Mouse (Mus musculus) limb, embryonic 10.5 days (tissue): ENCODE measurements at regions not wholly inside any gene's neighbourhood (a gene's known extent, or its start where the extent isn't known, plus 50 kb on each side); places are given as distances from the start of the nearest gene placed in this dataset.

Experiments used
- DNase-seq: peaks from one replicate; pipeline ENCODE4 v3.0.0-alpha.2; 2017; ENCODE audit warnings: low spot score
- H3K27ac ChIP-seq: fragments of 300-500 bp; sonication (generic); 2 replicates; pipeline ENCODE4 v1.5.1; 2016; ENCODE audit warnings: mild to moderate bottlenecking
- H3K27me3 ChIP-seq: fragments of 300-500 bp; sonication (generic); 2 replicates; pipeline ENCODE4 v1.6.1; 2016; ENCODE audit warnings: low read depth, mild to moderate bottlenecking; ENCODE audit not compliant: poor library complexity, severe bottlenecking
- H3K36me3 ChIP-seq: fragments of 300-500 bp; sonication (generic); 2 replicates; pipeline ENCODE4 v1.6.1; 2016; ENCODE audit warnings: mild to moderate bottlenecking, moderate library complexity
- H3K4me1 ChIP-seq: fragments of 300-500 bp; sonication (generic); 2 replicates; pipeline ENCODE4 v1.6.1; 2016
- H3K4me3 ChIP-seq: fragments of 300-500 bp; sonication (generic); 2 replicates; pipeline ENCODE4 v1.5.1; 2016; ENCODE audit warnings: mild to moderate bottlenecking, moderate library complexity
- H3K9me3 ChIP-seq: fragments of 300-500 bp; sonication (generic); replicated peaks from 2 replicates; pipeline ENCODE4 v1.6.1; 2016; ENCODE audit warnings: mild to moderate bottlenecking
- WGBS: fragments of 180-500 bp; shearing (Covaris S2); methylation state at CpG from one replicate; pipeline ENCODE4 v1.1.7; 2016; 5-methylcytosine and 5-hydroxymethylcytosine counted together

DNA sequence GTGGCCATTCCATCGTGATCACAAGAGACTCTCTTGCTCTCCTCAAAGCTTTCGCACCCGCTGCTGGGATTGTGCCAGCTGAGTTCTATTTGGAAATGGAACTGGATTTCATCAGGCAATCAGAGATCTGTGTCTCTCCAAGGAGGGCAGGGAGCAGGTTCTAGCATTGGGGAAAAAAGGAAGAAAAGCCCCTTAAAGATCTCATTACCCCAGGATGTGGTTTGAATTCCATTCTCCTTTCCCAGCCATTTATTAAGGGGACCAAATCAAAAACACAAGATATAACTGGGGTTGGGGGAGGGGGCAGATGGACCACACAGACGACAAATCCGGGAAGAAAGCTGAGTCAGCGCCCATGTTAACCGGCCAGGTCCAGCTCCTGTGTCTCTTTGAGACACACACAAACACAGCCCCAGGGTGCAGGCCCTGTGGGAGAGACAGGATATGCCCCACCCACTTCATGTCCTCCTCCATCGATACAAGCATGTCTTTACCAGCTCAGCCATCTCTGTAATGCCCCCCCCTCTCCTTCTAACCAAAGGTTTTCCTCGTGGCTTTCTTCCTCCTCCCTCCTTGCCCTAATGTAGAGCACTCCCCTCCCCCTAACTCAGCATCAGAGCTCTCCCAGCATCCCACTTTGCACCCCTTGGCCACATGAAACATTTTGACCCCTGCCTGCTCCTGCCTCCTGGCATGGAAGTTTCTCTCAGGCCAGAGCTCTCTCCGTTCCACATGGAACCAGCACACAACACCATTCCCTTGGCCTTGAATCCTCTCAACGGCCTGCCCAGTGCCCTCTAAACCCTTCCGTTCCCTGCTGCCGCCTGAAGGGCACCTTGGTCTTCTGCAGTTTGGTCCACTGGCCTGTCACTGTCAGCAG lies 54.0 kb upstream of the Thy1 start:
- H3K4me3 ChIP-seq: no peak overlapping the region
- H3K27me3 ChIP-seq: 0 out of 2 replicates have a peak, but pooled peaks cover 1% of the 10 kb centered on the region
- peaks cover 55% of the 10 kb centered on the region for H3K4me1 ChIP-seq
- peak overlapping the region; percentile 79 for H3K27ac ChIP-seq
- peak; percentile 37 for DNase-seq
- H3K9me3 ChIP-seq: no peaks in the 10 kb centered on the region
- 43% methylated on average over 13 of the region's 13 CpGs for WGBS
- H3K36me3 ChIP-seq: no peaks in the 10 kb centered on the region

GRCm38 (mm10) chr9:43990124-43990523 lies 53.1 kb upstream of the Thy1 start:
- peak overlapping the region; percentile 73; the same call in 1 of the 2 replicates for H3K27ac ChIP-seq
- no peak for DNase-seq
- no peak overlapping the region for H3K4me3 ChIP-seq
- peaks cover 55% of the 10 kb centered on the region for H3K4me1 ChIP-seq
- H3K36me3 ChIP-seq: no peaks in the 10 kb centered on the region
- WGBS: 82% methylated on average over 11 of the region's 11 CpGs
- H3K9me3 ChIP-seq: no peaks in the 10 kb centered on the region
- H3K27me3 ChIP-seq: no peaks in the 10 kb centered on the region

DNA sequence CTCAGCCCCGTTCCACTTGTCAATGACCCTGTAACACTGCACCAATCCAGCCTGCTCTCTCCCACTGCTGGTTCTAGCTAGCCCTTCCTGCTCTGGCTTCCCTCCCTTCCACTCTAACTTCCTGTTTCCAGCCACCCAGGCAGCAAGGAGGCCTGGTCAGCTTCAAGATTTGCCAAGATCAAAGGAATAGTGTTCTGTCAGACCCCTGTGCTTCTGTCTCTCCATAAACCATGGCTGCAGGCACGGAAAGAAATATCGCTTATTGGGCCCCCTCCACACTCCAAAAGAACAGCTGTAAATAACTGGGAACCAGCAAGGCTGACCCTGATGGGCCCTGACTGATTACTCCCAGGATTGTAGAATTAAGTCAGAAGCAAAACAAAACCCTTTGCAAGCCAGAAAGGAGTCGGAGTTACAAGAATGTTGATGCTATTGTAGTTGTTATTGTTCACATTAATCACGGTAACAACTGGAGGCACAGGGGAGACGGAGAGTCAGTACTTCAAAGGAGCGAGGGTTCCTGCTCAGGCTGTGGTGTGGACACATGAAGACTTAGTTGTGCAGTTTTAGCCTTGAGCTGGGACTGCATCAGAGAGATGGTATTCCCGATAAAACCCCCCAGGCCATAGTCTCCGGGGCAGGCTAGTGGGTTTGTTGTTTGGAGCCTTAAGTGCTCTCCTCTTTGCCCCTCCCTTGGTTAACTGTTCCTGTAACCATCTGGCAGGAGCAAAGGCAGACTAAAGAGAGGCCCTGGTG lies 49.8 kb upstream of the Thy1 start:
- WGBS: 2% methylated on average over 9 of the region's 9 CpGs
- H3K4me1 ChIP-seq: peaks cover 46% of the 10 kb centered on the region
- no peaks in the 10 kb centered on the region for H3K9me3 ChIP-seq
- H3K4me3 ChIP-seq: peak overlapping the region; percentile 4; the same call in 1 of the 2 replicates
- H3K36me3 ChIP-seq: no peaks in the 10 kb centered on the region
- peak; percentile 71 for DNase-seq
- H3K27me3 ChIP-seq: no peaks in the 10 kb centered on the region
- H3K27ac ChIP-seq: peak overlapping the region; percentile 82
